Mouse (Mus musculus): ENCODE measurements around the gene Psmb5.

GRCm38 (mm10) chr14:54582536-54582935 is 35.3 kb downstream of the Psmb5 start:
- TF ChIP-seq HCFC1 (IDR thresholded peaks at IDR 0.05; ENCODE audit: borderline replicate concordance, insufficient read depth, low read length) = no peak
- TF ChIP-seq MAFK (IDR thresholded peaks at IDR 0.05; ENCODE audit: insufficient read depth, low read depth, low read length) = no peak

All from ES-E14 (cell line).